Mouse (Mus musculus) small intestine, adult 2 months (tissue): ENCODE data around the gene Spag9.

Experiments used
- CTCF ChIP-seq: fragments of 200-500 bp; IDR thresholded peaks from 2 replicates; pipeline ENCODE4 v1.5.1; 2012; ENCODE audit warnings: low read depth, mild to moderate bottlenecking, control low read depth, inconsistent platforms, low read length, moderate library complexity, mixed read lengths; ENCODE audit not compliant: insufficient replicate concordance, insufficient read length; ENCODE audit errors: extremely low read depth
- POLR2A ChIP-seq: fragments of 200-500 bp; IDR thresholded peaks from 2 replicates; pipeline ENCODE4 v1.6.1; 2012; ENCODE audit warnings: low read depth, mild to moderate bottlenecking, control low read depth, inconsistent platforms, low read length, moderate library complexity

DNA sequence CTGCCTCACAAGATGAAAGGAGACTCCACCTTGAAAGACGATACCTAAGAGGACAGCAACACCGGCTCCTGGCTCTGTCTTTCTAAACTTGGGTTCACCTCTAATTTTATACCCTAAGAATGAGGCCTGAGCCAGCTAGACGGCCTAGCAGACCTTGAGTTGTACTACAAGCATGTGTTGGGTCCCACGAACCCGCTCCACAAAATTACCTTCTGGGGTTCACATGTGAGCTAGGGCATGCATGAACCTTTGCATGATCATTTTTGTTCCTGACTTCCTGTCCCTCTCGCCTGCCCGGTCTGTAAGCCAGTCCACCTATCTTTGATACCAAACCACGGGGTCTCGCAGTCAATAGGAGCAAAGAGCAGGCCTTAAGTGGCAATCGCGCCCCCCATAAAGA is 28.5 kb upstream of the Spag9 start:
- TF ChIP-seq POLR2A = no peak
- no peak for TF ChIP-seq CTCF
